Mouse (Mus musculus): ENCODE measurements at regions not wholly inside any gene's neighbourhood (a gene's known extent, or its start where the extent isn't known, plus 50 kb on each side); places are given as distances from the start of the nearest gene placed in this dataset.
A peak's percentile ranks its signal among the peaks of the same experiment; 100 is the strongest.

- intact Hi-C loops (cut with DNase I) = loop anchor here (5.0 kb wide), 1 partner anchor 198 kb away; no protein-coding TSS in a partner anchor
- peak; percentile 64 to 66 for DNase-seq
These were observed 50.4 kb upstream of the Otos start for GRCm38 (mm10) chr1:92699048-92699447.

- intact Hi-C loops (cut with DNase I) = loop anchor here (5.0 kb wide), 1 partner anchor 199 kb away; no protein-coding TSS in a partner anchor
- no peak for DNase-seq
These were observed 49.9 kb upstream of the Otos start for GRCm38 (mm10) chr1:92698541-92698940.
